ENCODE assay signal across 9 mouse cellular contexts in genomic region chr2:166021642-166022041, GRCm38 (mm10). TPM values are rescaled to one million over a fixed set of nuclear protein-coding genes. Genes with fewer than 3 reads are reported as not detected.
A peak's percentile ranks its signal among the peaks of the same experiment; 100 is the strongest.
DNase-seq lines count a peak whose midpoint lies in the region; ATAC-seq and TF ChIP-seq lines count a peak whose summit lies in the region.
"Had no signal": no experiment of that assay in that cellular context is flagged by ENCODE, and none has a peak within 500 bp of the region (broad histone marks: within the 10 kb centered on the region; RNA-seq: fewer than 3 reads in every experiment).

No protein-coding gene starts in this region.

- no peak overlapping the region for H3K4me2 ChIP-seq in lung, embryonic 16.5 days (ENCODE audit: low read depth, low read length)
- no peak overlapping the region for H3K4me2 ChIP-seq in hindbrain, postnatal 0 days (ENCODE audit: low read depth, low read length)
- peak overlapping the region; percentile 11; the same call in 1 of the 2 replicates for H3K4me2 ChIP-seq in neural tube, embryonic 13.5 days
- H3K4me2 ChIP-seq: limb, embryonic 13.5 days; stomach, embryonic 15.5 days had no signal

- H3K36me3 ChIP-seq in lung, embryonic 16.5 days (ENCODE audit: control insufficient read depth, insufficient read depth, low read length) = no peaks in the 10 kb centered on the region
- H3K36me3 ChIP-seq in embryonic facial prominence, embryonic 10.5 days (replicated peaks) = no peaks in the 10 kb centered on the region
- H3K36me3 ChIP-seq in hindbrain, postnatal 0 days (ENCODE audit: insufficient read depth, low read length) = no peaks in the 10 kb centered on the region
- no peaks in the 10 kb centered on the region for H3K36me3 ChIP-seq in neural tube, embryonic 13.5 days
- H3K36me3 ChIP-seq: limb, embryonic 13.5 days; stomach, embryonic 15.5 days had no signal

- DNase-seq in lung, adult 18-20 months = no peak
- DNase-seq in embryonic facial prominence, embryonic 10.5 days (ENCODE audit: low spot score) = peak; percentile 69
- peak; percentile 83 for DNase-seq in hindbrain, postnatal 0 days (ENCODE audit: low spot score)
- no peak for DNase-seq in lung, postnatal 36 days
- DNase-seq in lung, postnatal 4 days = no peak

- 18% methylated on average over 3 of the region's 3 CpGs for WGBS in lung, embryonic 16.5 days
- 52% methylated on average over 3 of the region's 3 CpGs for WGBS in embryonic facial prominence, embryonic 10.5 days
- WGBS in hindbrain, postnatal 0 days = 17% methylated on average over 3 of the region's 3 CpGs
- WGBS in neural tube, embryonic 13.5 days = 9% methylated on average over 3 of the region's 3 CpGs

- peak overlapping the region; percentile 70; the same call in 1 of the 2 replicates for H3K27ac ChIP-seq in lung, embryonic 16.5 days (ENCODE audit: low read length)
- H3K27ac ChIP-seq in embryonic facial prominence, embryonic 10.5 days (replicated peaks) = no peak overlapping the region
- H3K27ac ChIP-seq in hindbrain, postnatal 0 days = peak overlapping the region; percentile 86
- H3K27ac ChIP-seq in neural tube, embryonic 13.5 days (replicated peaks) = peak overlapping the region; percentile 88
- H3K27ac ChIP-seq: limb, embryonic 13.5 days had no signal

- TF ChIP-seq CTCF in hindbrain, postnatal 0 days (IDR thresholded peaks at IDR 0.05; ENCODE audit: low read depth) = no peak

- no peak overlapping the region for H3K4me3 ChIP-seq in lung, embryonic 16.5 days (ENCODE audit: low read length)
- H3K4me3 ChIP-seq in embryonic facial prominence, embryonic 10.5 days = no peak overlapping the region
- H3K4me3 ChIP-seq in hindbrain, postnatal 0 days (ENCODE audit: low read length) = no peak overlapping the region
- H3K4me3 ChIP-seq in neural tube, embryonic 13.5 days = no peak overlapping the region
- H3K4me3 ChIP-seq: limb, embryonic 13.5 days; stomach, embryonic 15.5 days had no signal

- peak; percentile 49; the same call in 1 of the 2 replicates for ATAC-seq in lung, embryonic 16.5 days (ENCODE audit: low read depth)
- ATAC-seq in hindbrain, postnatal 0 days = no peak
- peak; percentile 80; the same call in 1 of the 2 replicates for ATAC-seq in neural tube, embryonic 13.5 days (ENCODE audit: low read depth)

- H3K9ac ChIP-seq in lung, embryonic 16.5 days (ENCODE audit: low read length) = no peak overlapping the region
- no peak overlapping the region; the same call in 1 of the 2 replicates for H3K9ac ChIP-seq in hindbrain, postnatal 0 days (replicated peaks; ENCODE audit: low read length)
- no peak overlapping the region for H3K9ac ChIP-seq in neural tube, embryonic 13.5 days
- H3K9ac ChIP-seq: limb, embryonic 13.5 days; stomach, embryonic 15.5 days had no signal

- H3K4me1 ChIP-seq in lung, embryonic 16.5 days (replicated peaks; ENCODE audit: control insufficient read depth, insufficient read depth, low read length) = peaks cover 31% of the 10 kb centered on the region
- peaks cover 36% of the 10 kb centered on the region for H3K4me1 ChIP-seq in embryonic facial prominence, embryonic 10.5 days
- H3K4me1 ChIP-seq in hindbrain, postnatal 0 days (ENCODE audit: insufficient read depth, low read length) = peaks cover 13% of the 10 kb centered on the region; the same call in 1 of the 2 replicates
- peaks cover 30% of the 10 kb centered on the region for H3K4me1 ChIP-seq in neural tube, embryonic 13.5 days (replicated peaks)

- no peaks in the 10 kb centered on the region for H3K27me3 ChIP-seq in lung, embryonic 16.5 days (ENCODE audit: control insufficient read depth, insufficient read depth, low read depth, low read length)
- H3K27me3 ChIP-seq in embryonic facial prominence, embryonic 10.5 days (replicated peaks; ENCODE audit: low read depth, poor library complexity, severe bottlenecking) = no peaks in the 10 kb centered on the region
- H3K27me3 ChIP-seq in hindbrain, postnatal 0 days (ENCODE audit: insufficient read depth, low read length) = no peaks in the 10 kb centered on the region
- H3K27me3 ChIP-seq in neural tube, embryonic 13.5 days = no peaks in the 10 kb centered on the region
- H3K27me3 ChIP-seq: limb, embryonic 13.5 days; stomach, embryonic 15.5 days had no signal

- no peaks in the 10 kb centered on the region for H3K9me3 ChIP-seq in lung, embryonic 16.5 days (ENCODE audit: control insufficient read depth, low read length)
- no peaks in the 10 kb centered on the region for H3K9me3 ChIP-seq in embryonic facial prominence, embryonic 10.5 days
- no peaks in the 10 kb centered on the region for H3K9me3 ChIP-seq in hindbrain, postnatal 0 days (ENCODE audit: low read length)
- no peaks in the 10 kb centered on the region for H3K9me3 ChIP-seq in neural tube, embryonic 13.5 days
- H3K9me3 ChIP-seq: limb, embryonic 13.5 days; stomach, embryonic 15.5 days had no signal

RNA-seq across cellular contexts. Expression of gene Ncoa3, which starts 29.2 kb away (rescaled TPM):
- polyA plus RNA-seq in lung, embryonic 16.5 days (2015; fragmentation: Nextera tagmentation; extraction: Ambion mirVana) = 11.5 and 12.1 TPM in 2 replicates
- polyA plus RNA-seq in embryonic facial prominence, embryonic 10.5 days (2016; fragmentation: Nextera tagmentation; extraction: Ambion mirVana) = 16.0 TPM in 2 replicates
- total RNA-seq in hindbrain, postnatal 0 days (2014; rRNA removed) = 28.3 and 29.2 TPM in 2 replicates
- 10.7 and 10.8 TPM in 2 replicates for polyA plus RNA-seq in hindbrain, postnatal 0 days (2015; fragmentation: Nextera tagmentation; extraction: Ambion mirVana)
- 12.6 and 14.9 TPM in 2 replicates for polyA plus RNA-seq in neural tube, embryonic 13.5 days (2015; fragmentation: Nextera tagmentation; extraction: Ambion mirVana)

Comparison
In these comparisons a context has a peak if more than half of its experiments do, and no peak if none do; other contexts are left out.
1. DNase-seq: peak in embryonic facial prominence, embryonic 10.5 days (single experiment) and hindbrain, postnatal 0 days (single experiment); none in lung, adult 18-20 months (0 of 2), lung, postnatal 36 days (single experiment) and lung, postnatal 4 days (0 of 2).